Mouse (Mus musculus) monocyte, adult 2 months (primary cell): ENCODE results near the gene Pank3.
"Not testable (repeated sequence)": the region's sequence is repeated elsewhere in the genome, so short reads cannot be mapped to it uniquely, and the experiment has no call there.

Experiments
- DNase-seq, 2 experiments: peaks; one replicate each; pipeline ENCODE4 v3.0.0; 2022; ENCODE audit warnings: low spot score in 2 of 2, low read depth in 1 of 2

Pank3 gene

GRCm38 (mm10) chr11:35776452-35776851 is 7.2 kb downstream of the Pank3 start:
- DNase-seq = no peak

- no peak for DNase-seq
These were observed 11.1 kb downstream of the Pank3 start for GRCm38 (mm10) chr11:35780336-35780735.

- no peak for DNase-seq
These were observed 13.2 kb downstream of the Pank3 start for GRCm38 (mm10) chr11:35782444-35782843.

- DNase-seq = no peak
These were observed 13.8 kb downstream of the Pank3 start for GRCm38 (mm10) chr11:35783038-35783437.

GRCm38 (mm10) chr11:35784002-35784401 is 14.7 kb downstream of the Pank3 start:
- no peak for DNase-seq

GRCm38 (mm10) chr11:35784537-35784936 is 15.3 kb downstream of the Pank3 start:
- no peak for DNase-seq

GRCm38 (mm10) chr11:35788443-35788842 is 19.2 kb downstream of the Pank3 start:
- no peak for DNase-seq

- not testable (repeated sequence) for DNase-seq
These were observed 23.5 kb downstream of the Pank3 start for GRCm38 (mm10) chr11:35792800-35793199.

- no peak for DNase-seq
These were observed 28.6 kb downstream of the Pank3 start for GRCm38 (mm10) chr11:35797751-35798494.

GRCm38 (mm10) chr11:35798495-35798820 is 29.2 kb downstream of the Pank3 start:
- no peak for DNase-seq

- no peak for DNase-seq
These were observed 29.6 kb downstream of the Pank3 start, which contains the start of gene Fbll1 for GRCm38 (mm10) chr11:35798874-35799273. Gene Fbll1, minus strand, starts transcription at chr11:35798884.

GRCm38 (mm10) chr11:35801332-35801731 is 32.0 kb downstream of the Pank3 start:
- DNase-seq = no peak

GRCm38 (mm10) chr11:35811458-35811857 is 42.2 kb downstream of the Pank3 start:
- DNase-seq = no peak

- DNase-seq = no peak
These were observed 47.0 kb downstream of the Pank3 start for GRCm38 (mm10) chr11:35816316-35816715.

GRCm38 (mm10) chr11:35827714-35828113 is 58.4 kb downstream of the Pank3 start:
- no peak for DNase-seq

- no peak for DNase-seq
These were observed 62.9 kb downstream of the Pank3 start for GRCm38 (mm10) chr11:35832139-35832538.

- DNase-seq = no peak
These were observed 64.0 kb downstream of the Pank3 start for GRCm38 (mm10) chr11:35833270-35833669.

GRCm38 (mm10) chr11:35834022-35834760 is 64.9 kb downstream of the Pank3 start, which contains the start of gene Rars:
Gene Rars, minus strand, starts transcription at chr11:35834506.
- peak; percentile 85 to 94 for DNase-seq

- no peak for DNase-seq
These were observed 68.2 kb downstream of the Pank3 start for GRCm38 (mm10) chr11:35837156-35838126.

GRCm38 (mm10) chr11:35838345-35839338 is 69.4 kb downstream of the Pank3 start:
- DNase-seq = peak; percentile 72 to 82
